Comparison of ENCODE assay signal across 8 mouse cellular contexts in the genomic region with DNA sequence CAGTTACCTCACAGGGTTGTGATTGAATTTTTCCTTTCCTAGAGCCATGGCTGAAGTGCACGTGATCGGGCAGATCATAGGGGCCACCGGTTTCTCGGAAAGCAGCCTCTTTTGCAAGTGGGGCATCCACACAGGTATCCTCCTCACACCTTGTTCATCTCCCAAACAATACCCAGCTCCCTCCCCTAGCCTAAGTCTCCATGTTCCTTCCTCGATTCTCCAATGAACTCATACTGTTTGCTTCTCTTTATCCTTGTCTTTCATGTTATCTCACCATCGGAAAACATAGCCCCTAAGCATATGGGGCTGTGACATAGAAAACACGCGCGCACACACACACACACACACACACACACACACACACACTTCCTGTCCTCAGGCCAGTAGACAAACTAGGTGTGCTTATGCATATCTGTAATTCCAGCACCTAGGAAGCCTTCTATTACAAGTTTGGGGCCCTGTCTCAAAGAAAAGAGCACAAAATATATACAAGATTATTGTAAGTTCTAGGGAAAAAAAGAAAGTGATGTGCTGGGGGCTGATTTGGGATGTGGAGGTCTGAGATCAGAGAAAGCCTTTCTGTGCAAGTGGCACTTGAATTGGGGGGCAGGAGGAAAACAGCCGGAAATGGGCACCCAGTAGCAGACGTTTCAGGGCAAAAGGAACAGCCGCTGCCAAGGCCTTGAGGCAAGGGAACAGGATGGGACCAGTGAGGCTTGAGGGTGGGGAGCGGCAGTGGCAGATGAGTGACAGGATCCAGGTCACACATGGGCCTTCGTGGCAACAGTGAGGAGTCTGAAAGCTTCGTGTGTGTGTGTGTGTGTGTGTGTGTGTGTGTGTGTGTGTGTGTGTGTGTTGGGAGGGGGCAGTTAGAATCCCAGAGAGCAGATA. TPM values are rescaled to one million over a fixed set of nuclear protein-coding genes. Genes with fewer than 3 reads are reported as not detected.
A peak's percentile ranks its signal among the peaks of the same experiment; 100 is the strongest.
DNase-seq lines count a peak whose midpoint lies in the region; ATAC-seq and TF ChIP-seq lines count a peak whose summit lies in the region.

No protein-coding gene starts in this region.

- no peak for TF ChIP-seq POLR2A in CH12.LX (IDR thresholded peaks at IDR 0.05; ENCODE audit: low read depth, low read length)
- TF ChIP-seq POLR2A in kidney, adult 2 months (IDR thresholded peaks at IDR 0.05; ENCODE audit: low read depth, low read length), result no peak

- TF ChIP-seq EP300 in CH12.LX (IDR thresholded peaks at IDR 0.05; ENCODE audit: low read length), result no peak

- TF ChIP-seq CTCF in CH12.LX (conservative IDR thresholded peaks at IDR 0.05 in 1 of 2, IDR thresholded peaks at IDR 0.05 in 1 of 2; ENCODE audit: low read depth in 2 of 2, low read length in 2 of 2), result no peak
- no peak for TF ChIP-seq CTCF in kidney, adult 2 months (conservative IDR thresholded peaks at IDR 0.05; ENCODE audit: insufficient read depth, insufficient read length, low read depth, low read length)

- ATAC-seq in hindbrain, embryonic 16.5 days, result no peak; the same call in 1 of the 2 replicates

- no peak overlapping the region for H3K9ac ChIP-seq in CH12.LX (ENCODE audit: insufficient read depth, low read depth)
- H3K9ac ChIP-seq in hindbrain, embryonic 16.5 days (ENCODE audit: low read depth, low read length), result peak overlapping the region; percentile 77

- H3K4me3 ChIP-seq in CH12.LX (replicated peaks in 1 of 3; ENCODE audit: low read depth in 2 of 3, low read length in 2 of 3, poor library complexity in 1 of 3), result peak overlapping the region; percentile 5 to 71 (median 23)
- peak overlapping the region; percentile 77 for H3K4me3 ChIP-seq in hindbrain, embryonic 16.5 days (ENCODE audit: low read length)
- no peak overlapping the region for H3K4me3 ChIP-seq in kidney, adult 2 months (ENCODE audit: insufficient read depth, low read depth, low read length)

- H3K4me1 ChIP-seq in CH12.LX (ENCODE audit: control insufficient read depth in 1 of 2, insufficient read depth in 2 of 2), result peaks cover 28 to 76% of the 10 kb centered on the region in 2 experiments
- H3K4me1 ChIP-seq in hindbrain, embryonic 16.5 days (ENCODE audit: control insufficient read depth, insufficient read depth, low read depth, low read length), result peaks cover 12% of the 10 kb centered on the region
- H3K4me1 ChIP-seq in kidney, adult 2 months (ENCODE audit: control insufficient read depth, insufficient read depth, low read length), result peaks cover 12% of the 10 kb centered on the region; the same call in 1 of the 2 replicates

- H3K4me2 ChIP-seq in CH12.LX (ENCODE audit: insufficient read depth, low read depth, poor library complexity, severe bottlenecking), result peak overlapping the region; percentile 70
- peak overlapping the region; percentile 59 for H3K4me2 ChIP-seq in hindbrain, embryonic 16.5 days (ENCODE audit: low read length)

- no peak overlapping the region for H3K27ac ChIP-seq in CH12.LX (ENCODE audit: insufficient read depth, low read depth)
- H3K27ac ChIP-seq in hindbrain, embryonic 16.5 days (ENCODE audit: low read depth, low read length), result peak overlapping the region; percentile 98
- no peak overlapping the region for H3K27ac ChIP-seq in kidney, adult 2 months (ENCODE audit: insufficient read depth, low read depth, low read length)

- in situ Hi-C loops in CH12.LX (cut with MboI; ENCODE audit: low pct_ligation_motif_present, low pct_unique_long_range_greater_than_20kb, low sequenced_read_pairs), result no loop called here

- TF ChIP-seq RAD21 in CH12.LX (IDR thresholded peaks at IDR 0.05; ENCODE audit: low read depth, low read length), result no peak

- 55% methylated on average over 15 of the region's 15 CpGs for WGBS in hindbrain, embryonic 16.5 days
- 47% methylated on average over 15 of the region's 15 CpGs for WGBS in kidney, adult 2 months

- intact Hi-C loops in heart, postnatal 25 days (cut with DNase I), result loop anchor here (5.0 kb wide), 1 partner anchor 71 kb away; a partner anchor contains a TSS

- peak; percentile 91 for DNase-seq in heart, adult 11 months
- DNase-seq in heart, postnatal 25 days (ENCODE audit: low spot score), result no peak
- DNase-seq in CH12.LX (ENCODE audit: extremely low read depth), result no peak
- peak; percentile 34 to 44 for DNase-seq in natural killer cell, adult 2 months (ENCODE audit: low spot score in 2 of 2)
- no peak for DNase-seq in ovary, postnatal 14 days (ENCODE audit: low spot score)
- no peak for DNase-seq in kidney, adult 2 months
- DNase-seq in frontal cortex, postnatal 25 days (ENCODE audit: low spot score in 2 of 2), result no peak

- H3K36me3 ChIP-seq in CH12.LX (replicated peaks in 1 of 2; ENCODE audit: control insufficient read depth in 1 of 2, insufficient read depth in 1 of 2, low read length in 1 of 2), result peaks cover 0 to 28% of the 10 kb centered on the region in 2 experiments
- peaks cover 2% of the 10 kb centered on the region; the same call in 1 of the 2 replicates for H3K36me3 ChIP-seq in hindbrain, embryonic 16.5 days (ENCODE audit: control insufficient read depth, insufficient read depth, low read length)
- H3K36me3 ChIP-seq in kidney, adult 2 months (ENCODE audit: control insufficient read depth, insufficient read depth, low read length), result no peaks in the 10 kb centered on the region

- dilution Hi-C loops in CH12.LX (cut with MboI; ENCODE audit: extremely low pct_ligation_motif_present, extremely low pct_unique_long_range_greater_than_20kb, low sequenced_read_pairs), result no loop called here

- no peaks in the 10 kb centered on the region for H3K79me2 ChIP-seq in CH12.LX (replicated peaks; ENCODE audit: control insufficient read depth, extremely low read depth, insufficient read depth, poor library complexity, severe bottlenecking)

- H3K27me3 ChIP-seq in CH12.LX (replicated peaks), result no peaks in the 10 kb centered on the region
- H3K27me3 ChIP-seq in hindbrain, embryonic 16.5 days (replicated peaks; ENCODE audit: control insufficient read depth, insufficient read depth, low read length), result peaks cover 16% of the 10 kb centered on the region
- H3K27me3 ChIP-seq in kidney, adult 2 months (replicated peaks; ENCODE audit: control insufficient read depth, insufficient read depth, low read length), result no peaks in the 10 kb centered on the region

- H3K9me3 ChIP-seq in CH12.LX (replicated peaks; ENCODE audit: low read length), result peaks cover 4% of the 10 kb centered on the region
- H3K9me3 ChIP-seq in hindbrain, embryonic 16.5 days (ENCODE audit: control insufficient read depth, low read length), result no peaks in the 10 kb centered on the region

TF ChIP-seq in CH12.LX, 34 proteins besides CTCF, POLR2A, EP300 and RAD21:
- no peak for TF ChIP-seq MAX (IDR thresholded peaks at IDR 0.05; ENCODE audit: low read length)
- TF ChIP-seq BHLHE40 (IDR thresholded peaks at IDR 0.05; ENCODE audit: low read depth, low read length), result peak; percentile 35; the same call in 1 of the 2 replicates

RNA-seq across cellular contexts. Expression of a gene that starts 1.0 kb away (rescaled TPM):
- total RNA-seq in heart, postnatal 25 days (2021), result 10 to 100 TPM in 1 of 2 experiments, 1 to 10 TPM in 1; 8.3 to 10.9 TPM
- total RNA-seq in CH12.LX (2012; rRNA removed), result 13.1 and 15.8 TPM in 2 replicates
- total RNA-seq in CH12.LX (2014; rRNA removed), result 9.3 and 10.0 TPM in 2 replicates
- polyA plus RNA-seq in CH12.LX (2012; ENCODE audit: insufficient read length, low read depth), result 21.2 and 23.8 TPM in 2 replicates
- 48.4 and 49.8 TPM in 2 replicates for polyA plus RNA-seq in hindbrain, embryonic 16.5 days (2015; fragmentation: Nextera tagmentation; extraction: Ambion mirVana)
- polyA plus RNA-seq in kidney, adult 2 months (2012; rRNA removed), result 63.1 and 70.4 TPM in 2 replicates

RNA-seq across cellular contexts. Expression of a gene that starts 5.2 kb away (rescaled TPM):
- 10 to 100 TPM; 23.8 to 24.5 TPM for total RNA-seq in heart, postnatal 25 days (2021)
- 25.9 and 28.8 TPM in 2 replicates for total RNA-seq in CH12.LX (2012; rRNA removed)
- total RNA-seq in CH12.LX (2014; rRNA removed), result 8.7 and 9.2 TPM in 2 replicates
- 104 and 109 TPM in 2 replicates for polyA plus RNA-seq in CH12.LX (2012; ENCODE audit: insufficient read length, low read depth)
- polyA plus RNA-seq in hindbrain, embryonic 16.5 days (2015; fragmentation: Nextera tagmentation; extraction: Ambion mirVana), result 0.63 and 1.2 TPM in 2 replicates
- 18.9 and 24.5 TPM in 2 replicates for polyA plus RNA-seq in kidney, adult 2 months (2012; rRNA removed)

RNA-seq across cellular contexts. Expression of a gene that starts 6.6 kb away (rescaled TPM):
- not detected for total RNA-seq in heart, postnatal 25 days (2021)
- total RNA-seq in CH12.LX (2012; rRNA removed) (0.17 and 0.55 TPM in 2 replicates), CH12.LX (2014; rRNA removed) (not detected in 2 replicates)
- polyA plus RNA-seq in CH12.LX (2012; ENCODE audit: insufficient read length, low read depth), result 1.3 and 1.9 TPM in 2 replicates
- 101 and 129 TPM in 2 replicates for polyA plus RNA-seq in hindbrain, embryonic 16.5 days (2015; fragmentation: Nextera tagmentation; extraction: Ambion mirVana)
- 0.27 and 0.48 TPM in 2 replicates for polyA plus RNA-seq in kidney, adult 2 months (2012; rRNA removed)

RNA-seq across cellular contexts. Expression of a gene that starts 22.6 kb away (rescaled TPM):
- total RNA-seq in heart, postnatal 25 days (2021), result 10 to 100 TPM; 16.0 to 16.3 TPM
- total RNA-seq in CH12.LX (2012; rRNA removed) (105 and 116 TPM in 2 replicates), CH12.LX (2014; rRNA removed) (114 and 123 TPM in 2 replicates)
- polyA plus RNA-seq in CH12.LX (2012; ENCODE audit: insufficient read length, low read depth), result 102 and 125 TPM in 2 replicates
- polyA plus RNA-seq in hindbrain, embryonic 16.5 days (2015; fragmentation: Nextera tagmentation; extraction: Ambion mirVana), result 39.5 and 42.9 TPM in 2 replicates
- 64.9 and 70.1 TPM in 2 replicates for polyA plus RNA-seq in kidney, adult 2 months (2012; rRNA removed)

RNA-seq across cellular contexts. Expression of a gene that starts 22.8 kb away (rescaled TPM):
- 100 to 1,000 TPM; 184 to 199 TPM for total RNA-seq in heart, postnatal 25 days (2021)
- 14.9 and 19.9 TPM in 2 replicates for total RNA-seq in CH12.LX (2012; rRNA removed)
- 20.8 and 21.4 TPM in 2 replicates for total RNA-seq in CH12.LX (2014; rRNA removed)
- polyA plus RNA-seq in CH12.LX (2012; ENCODE audit: insufficient read length, low read depth), result 13.4 and 17.2 TPM in 2 replicates
- 46.8 and 51.8 TPM in 2 replicates for polyA plus RNA-seq in hindbrain, embryonic 16.5 days (2015; fragmentation: Nextera tagmentation; extraction: Ambion mirVana)
- 675 and 763 TPM in 2 replicates for polyA plus RNA-seq in kidney, adult 2 months (2012; rRNA removed)

Comparison
In these comparisons a context has a peak if more than half of its experiments do, and no peak if none do; other contexts are left out.
1. DNase-seq: peak in heart, adult 11 months (single experiment) and natural killer cell, adult 2 months (2 of 2); none in heart, postnatal 25 days (single experiment), CH12.LX (single experiment), ovary, postnatal 14 days (single experiment), kidney, adult 2 months (single experiment) and frontal cortex, postnatal 25 days (0 of 2).
2. RNA of a gene that starts 6.6 kb away (polyA plus RNA-seq): 101 to 129 TPM in hindbrain, embryonic 16.5 days; 1.3 to 1.9 TPM in CH12.LX and 0.27 to 0.48 TPM in kidney, adult 2 months; every median in the first group is over 10 times any median in the second.